Mouse (Mus musculus): ENCODE results near the gene Isl2. TPM values are rescaled to one million over a fixed set of nuclear protein-coding genes. Genes with fewer than 3 reads are reported as not detected.

Isl2 gene
- total RNA-seq, 4 experiments from 2014 or later, result not detected

DNA sequence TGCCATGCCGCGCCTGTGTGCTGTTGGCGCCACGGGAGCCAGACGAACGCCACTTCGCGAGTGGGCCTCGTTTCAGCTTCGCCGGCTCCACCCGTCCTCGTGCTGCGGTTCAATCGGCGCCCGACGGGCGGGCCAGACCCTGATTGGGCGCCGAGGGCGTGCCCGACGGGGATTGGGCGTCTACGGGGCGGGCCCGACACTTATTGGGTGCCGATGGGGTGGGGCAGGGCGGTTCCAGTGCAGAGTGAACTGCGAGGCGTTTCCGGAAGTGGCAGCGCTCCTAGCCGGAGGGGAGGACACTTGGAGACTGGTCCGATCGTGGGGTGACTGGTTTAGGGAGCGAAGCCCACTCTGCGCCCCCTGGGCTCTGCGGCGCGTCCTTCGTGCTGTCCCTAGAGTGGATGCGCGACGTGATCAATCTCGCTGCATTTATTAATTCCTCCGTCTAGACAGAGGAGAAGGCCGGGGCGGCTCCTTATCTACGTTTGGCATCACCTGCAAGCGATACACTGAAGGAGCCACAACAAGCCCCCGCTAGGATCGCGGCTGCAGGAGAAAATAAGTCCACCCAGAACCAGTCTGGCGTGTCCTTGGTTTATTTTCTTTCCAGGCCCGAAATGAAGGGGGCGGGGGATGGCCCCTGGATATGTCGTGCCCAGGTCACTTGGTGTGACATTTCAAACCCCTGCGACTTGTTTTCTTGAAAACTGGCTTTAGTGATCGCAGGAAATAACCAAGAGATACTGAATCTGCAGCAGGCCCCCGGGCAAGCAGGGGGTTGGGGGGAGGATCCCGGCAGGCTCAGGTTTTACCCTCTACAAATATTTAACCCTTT is 7.9 kb downstream of the Isl2 start:
- DNase-seq (ENCODE audit: low spot score in 2 of 2), result peak in 1 of 2 experiments; percentile 6

- no peak for DNase-seq (ENCODE audit: low spot score in 2 of 2)
Observed at GRCm38 (mm10) chr9:55548871-55549270, 10.4 kb downstream of the Isl2 start.

- DNase-seq (ENCODE audit: low spot score in 2 of 2), result no peak
Observed at GRCm38 (mm10) chr9:55549302-55549890, 10.9 kb downstream of the Isl2 start.

GRCm38 (mm10) chr9:55554986-55555385 is 16.5 kb downstream of the Isl2 start:
- DNase-seq (ENCODE audit: low spot score in 2 of 2), result no peak

DNA sequence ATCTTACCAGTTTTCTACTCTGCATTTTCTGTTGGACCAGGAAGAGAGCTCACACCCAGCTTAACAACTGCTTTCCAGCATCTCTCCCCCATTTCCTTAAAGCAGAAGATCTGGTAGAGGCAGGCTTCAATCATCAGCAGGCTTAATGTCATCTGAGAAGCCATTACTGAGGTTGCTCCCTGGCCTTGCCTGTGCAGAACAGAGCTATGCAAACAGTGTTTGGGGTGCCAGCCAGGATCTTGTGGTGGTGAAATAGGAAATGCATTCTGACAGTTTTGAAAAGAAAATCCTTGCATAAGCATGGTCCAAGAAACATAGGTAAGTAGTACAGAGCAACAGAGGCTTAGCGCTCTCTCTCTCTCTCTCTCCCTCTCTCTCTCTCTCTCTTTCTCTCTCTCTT is 22.5 kb downstream of the Isl2 start:
- no peak for DNase-seq (ENCODE audit: low spot score in 2 of 2)

GRCm38 (mm10) chr9:55568466-55569159 is 30.1 kb downstream of the Isl2 start:
- no peak for DNase-seq (ENCODE audit: low spot score in 2 of 2)

GRCm38 (mm10) chr9:55571071-55571470 is 32.6 kb downstream of the Isl2 start:
- DNase-seq (ENCODE audit: low spot score in 2 of 2), result no peak

GRCm38 (mm10) chr9:55576571-55576970 is 38.1 kb downstream of the Isl2 start:
- DNase-seq (ENCODE audit: low spot score in 2 of 2), result no peak

DNA sequence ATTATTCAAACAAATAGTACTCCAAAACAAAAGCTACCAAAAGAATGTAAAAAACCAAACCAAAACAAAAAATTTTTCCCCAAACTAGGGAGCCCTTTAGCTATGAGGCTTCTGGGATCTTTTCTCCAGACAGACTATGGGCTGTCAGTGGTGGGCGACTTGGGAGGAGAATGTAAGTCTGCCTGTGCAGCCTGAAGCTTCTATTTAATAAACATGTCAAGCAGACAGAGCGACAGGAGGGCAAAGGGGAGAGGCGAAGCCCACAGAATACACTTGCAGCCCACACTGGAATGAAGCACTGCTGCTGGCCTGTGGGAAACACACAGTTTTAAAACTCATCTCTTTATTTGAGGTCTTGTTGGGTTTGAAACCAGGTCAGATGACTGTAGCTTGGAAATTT is 42.9 kb downstream of the Isl2 start:
- DNase-seq (ENCODE audit: low spot score in 2 of 2), result no peak

DNA sequence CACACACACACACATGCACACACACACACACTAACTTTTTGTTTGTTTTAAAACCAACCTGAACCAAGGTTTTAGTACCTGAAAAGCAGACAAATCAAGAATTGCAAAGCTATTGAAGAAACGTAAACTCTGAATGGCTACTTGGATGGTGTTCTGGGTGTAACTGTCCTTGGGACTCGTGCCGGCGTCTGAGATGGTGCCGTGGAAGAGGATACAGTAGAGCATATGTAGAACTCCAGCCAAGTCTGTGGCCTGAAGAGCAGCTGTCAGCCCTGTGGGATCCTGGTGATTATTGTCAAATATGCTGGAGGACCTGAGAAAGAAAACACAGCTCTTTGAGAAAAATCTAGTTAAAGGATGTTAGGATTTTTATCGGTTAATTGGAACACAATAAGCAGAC is 47.7 kb downstream of the Isl2 start:
- DNase-seq (ENCODE audit: low spot score in 2 of 2), result no peak

Other genes starting within 250 kb of the Isl2 start
- gene Nrg4, start 211.8 kb upstream of the Isl2 start, total RNA-seq (2022), result 1 to 10 TPM in 2 of 4 experiments, under 1 TPM in 2; 0.81 to 1.3 (median 0.98) TPM
- gene Tmem266, start 211.8 kb upstream of the Isl2 start, total RNA-seq (2022), result 1 to 10 TPM; 7.8 to 9.9 (median 8.6) TPM
- 10 to 100 TPM; 40.7 to 41.7 (median 41.1) TPM for gene Etfa, start 26.4 kb upstream of the Isl2 start, total RNA-seq (2022)